Mouse (Mus musculus) E14TG2a.4 (cell line): ENCODE measurements at regions not wholly inside any gene's neighbourhood (a gene's known extent, or its start where the extent isn't known, plus 50 kb on each side); places are given as distances from the start of the nearest gene placed in this dataset.

Source experiments
- CTCF ChIP-seq: conservative IDR thresholded peaks from 2 replicates; pipeline ENCODE4 v1.5.1; 2014; ENCODE audit warnings: low read length
- NANOG ChIP-seq: IDR thresholded peaks from 2 replicates; pipeline ENCODE4 v1.6.1; 2014; ENCODE audit warnings: borderline replicate concordance, low read length, mixed read lengths

DNA sequence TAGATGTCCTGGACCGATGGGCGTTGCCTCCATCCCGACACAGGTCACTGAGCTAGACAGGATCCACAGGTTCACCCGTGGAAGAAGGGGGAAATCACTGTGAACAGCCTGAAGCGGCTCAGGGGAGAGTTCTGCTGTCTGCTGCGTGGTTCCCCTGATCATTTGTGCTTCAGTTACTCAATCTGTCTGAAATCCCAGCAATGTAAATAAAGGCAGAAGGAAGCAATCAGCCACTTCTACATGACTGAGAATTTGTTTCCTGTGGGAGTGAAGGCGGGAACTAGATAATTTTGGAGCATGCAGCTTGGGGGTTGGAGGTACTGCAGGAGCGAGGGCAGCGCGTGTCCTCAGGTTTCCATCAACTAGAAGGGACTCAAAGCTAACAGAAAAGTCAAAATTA lies 122.3 kb upstream of the 9630041A04Rik start:
- TF ChIP-seq CTCF (no peak), NANOG (no peak)
